Mouse (Mus musculus) ES-CJ7 (cell line): ENCODE measurements around the gene Cyp4b1.
"Not testable (repeated sequence)": the region's sequence is repeated elsewhere in the genome, so short reads cannot be mapped to it uniquely, and the experiment has no call there.

Experiments
- DNase-seq: peaks from one replicate; pipeline ENCODE4 v3.0.0; 2011; ENCODE audit warnings: low read depth, low spot score

Gene Cyp4b1

DNA sequence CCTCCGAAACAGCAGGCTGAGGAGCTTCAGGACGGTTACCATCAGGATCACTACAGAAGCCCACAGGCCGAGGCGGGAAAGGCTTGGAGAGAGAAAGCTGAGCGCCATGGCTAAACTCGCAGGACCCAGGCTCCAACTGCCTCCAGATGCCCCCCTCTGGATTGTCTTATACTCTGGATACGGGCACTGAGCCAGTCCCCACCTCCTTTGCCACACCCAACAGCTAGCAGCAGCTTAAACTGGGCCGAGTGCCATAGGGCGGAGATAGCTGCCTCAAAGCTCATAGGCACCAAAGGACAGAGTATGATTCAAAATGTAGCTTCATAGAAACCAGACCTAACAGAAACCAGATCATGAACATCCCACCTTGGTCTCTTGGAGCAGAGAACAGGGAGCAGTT, at the start of gene Cyp4b1:
TSS of gene Cyp4b1 (minus strand) at position 144 of the 400 bp plus-strand sequence.
- no peak for DNase-seq

DNA sequence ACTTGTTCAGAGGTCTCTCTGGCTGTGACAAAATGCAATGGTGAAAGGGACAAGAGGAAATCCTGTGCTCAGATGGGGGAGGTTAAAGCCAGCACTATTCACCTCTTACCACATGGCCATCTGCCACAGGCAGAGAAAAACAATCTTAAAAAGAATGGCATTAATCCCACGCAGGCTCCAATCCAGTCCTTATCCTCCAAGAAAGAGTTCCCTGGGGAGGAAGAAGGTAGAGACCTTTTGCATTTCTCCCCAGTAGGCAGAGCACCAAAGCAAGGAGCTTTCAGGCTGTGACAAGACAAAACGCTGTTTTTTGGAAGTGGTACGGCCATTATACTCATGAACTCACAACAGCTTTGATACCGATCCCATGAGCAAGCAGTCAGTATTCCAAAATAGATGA, 38.8 kb upstream of the Cyp4b1 start:
- no peak for DNase-seq

DNA sequence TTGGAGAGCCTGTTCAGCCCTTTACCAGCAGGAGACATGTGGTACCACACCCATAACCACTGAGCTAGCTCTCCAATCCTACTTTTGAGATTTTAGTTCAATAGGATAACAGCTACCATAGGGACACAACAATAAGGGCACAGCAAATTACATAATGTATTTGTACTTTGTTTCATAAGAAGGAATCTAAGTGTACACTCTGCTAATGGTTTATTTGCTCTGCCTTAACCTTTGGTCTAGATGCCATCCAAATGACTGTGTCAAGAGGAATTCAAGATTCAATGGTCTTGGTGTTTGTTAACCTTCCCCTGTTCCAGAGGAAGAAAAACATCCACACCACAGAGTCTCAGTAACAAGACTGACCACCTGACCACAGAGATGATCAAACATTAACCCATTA, 11.7 kb upstream of the Cyp4b1 start:
- no peak for DNase-seq

DNA sequence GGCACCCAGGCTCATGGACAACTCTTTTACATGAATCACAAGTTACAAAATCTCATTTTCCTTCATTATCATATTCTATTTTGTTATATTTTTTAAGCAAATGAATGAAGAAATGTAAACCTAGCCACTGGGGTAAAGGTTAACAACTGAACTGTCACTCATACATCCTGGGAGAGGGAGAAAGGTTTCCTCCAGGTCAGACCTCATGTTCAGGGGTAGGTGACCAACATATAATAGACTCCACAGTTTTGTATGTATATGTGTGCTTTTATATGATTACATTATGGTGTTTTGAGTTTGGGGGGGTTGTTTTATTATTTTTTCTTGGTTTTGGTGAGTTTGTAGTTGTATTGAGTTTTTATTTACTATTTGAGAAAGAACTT, 10.3 kb upstream of the Cyp4b1 start:
- DNase-seq = no peak

DNA sequence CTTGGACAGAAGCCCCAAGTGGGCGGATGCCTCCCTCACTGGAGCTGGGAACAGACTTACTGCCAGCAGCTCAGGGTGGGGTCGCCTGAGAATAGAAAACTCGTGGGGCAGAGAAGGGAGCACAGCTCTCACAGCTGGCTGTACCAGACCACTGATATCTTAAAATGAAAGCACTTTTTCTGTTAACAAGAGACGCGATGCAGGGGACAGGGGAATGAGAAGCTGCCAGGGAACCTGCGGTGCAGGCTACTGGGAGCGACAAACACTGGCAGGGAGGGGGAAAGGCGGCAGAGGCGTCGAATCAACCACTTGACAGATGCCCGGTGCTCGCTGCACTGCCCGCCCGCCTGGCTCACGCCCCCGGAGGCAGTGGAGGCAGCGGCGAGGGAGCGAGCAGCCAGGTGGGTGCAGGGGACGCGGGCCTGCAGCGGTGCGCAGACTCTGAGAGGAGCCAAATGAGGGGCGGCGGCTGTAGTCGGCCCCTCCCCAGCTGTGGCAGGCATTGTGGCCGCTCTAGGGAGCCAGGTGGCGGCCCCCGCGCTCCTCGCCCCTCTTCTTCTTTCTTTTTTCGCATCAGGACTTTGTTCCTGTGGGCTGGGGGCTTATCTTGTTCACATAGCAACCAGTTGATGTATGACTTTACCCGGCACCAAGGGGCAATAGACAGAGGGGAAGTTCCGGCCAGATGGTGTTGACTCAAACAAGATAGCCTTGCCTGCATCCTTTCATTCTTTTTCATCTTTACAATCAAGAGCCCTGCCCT, 9.8 kb upstream of the Cyp4b1 start:
- DNase-seq = no peak

DNA sequence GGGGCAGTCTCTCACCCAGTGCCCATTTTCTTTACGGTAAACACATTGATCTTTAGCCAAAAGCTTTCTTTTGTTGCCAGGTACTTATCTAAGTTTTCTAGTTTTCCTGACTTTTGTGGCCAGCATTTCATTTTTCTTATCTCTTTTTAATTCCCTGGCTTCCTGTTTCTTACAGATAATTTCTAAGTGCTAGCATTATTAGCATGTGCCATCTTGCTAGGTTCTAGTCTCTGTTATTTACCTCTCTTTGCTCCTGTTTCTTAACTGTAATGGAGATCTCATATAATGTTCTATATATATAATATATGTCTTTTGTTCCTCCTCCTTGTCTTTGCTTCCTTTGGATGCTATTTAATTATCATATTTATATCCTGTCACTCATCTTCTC, 9.0 kb upstream of the Cyp4b1 start:
- DNase-seq = not testable (repeated sequence)

DNA sequence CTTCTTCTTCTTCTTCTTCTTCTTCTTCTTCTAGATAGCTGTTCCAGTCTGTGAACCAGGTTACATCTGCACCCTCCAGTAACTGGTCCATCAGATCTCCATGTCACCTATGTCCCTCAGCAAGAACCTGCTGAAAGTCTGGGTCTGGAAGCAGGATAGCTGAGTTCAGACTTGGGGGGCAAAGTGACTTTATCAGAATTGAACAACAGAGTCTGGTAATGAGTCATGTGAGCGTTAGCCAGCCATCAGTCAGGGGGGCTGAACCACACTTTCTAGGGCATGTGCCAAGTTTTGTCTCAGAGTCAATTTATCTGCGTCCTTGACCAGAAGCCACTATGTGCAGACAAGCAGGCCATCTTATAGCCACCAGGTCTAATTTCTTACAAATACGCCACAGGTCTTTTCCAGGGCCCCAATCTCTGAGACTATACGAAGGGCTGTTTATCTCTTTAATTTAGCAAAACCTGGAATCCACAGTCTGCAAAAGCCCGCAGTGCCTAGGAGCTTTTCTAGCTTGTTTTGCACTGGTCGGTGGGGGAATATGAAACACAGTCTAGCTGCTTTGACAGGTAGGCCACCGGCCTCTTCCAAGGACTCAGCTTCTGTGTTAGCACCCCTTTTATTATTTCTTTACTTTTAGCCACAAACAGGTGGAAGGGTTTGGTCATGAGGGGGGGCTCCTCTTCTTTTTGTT, 8.5 kb upstream of the Cyp4b1 start:
- not testable (repeated sequence) for DNase-seq

DNA sequence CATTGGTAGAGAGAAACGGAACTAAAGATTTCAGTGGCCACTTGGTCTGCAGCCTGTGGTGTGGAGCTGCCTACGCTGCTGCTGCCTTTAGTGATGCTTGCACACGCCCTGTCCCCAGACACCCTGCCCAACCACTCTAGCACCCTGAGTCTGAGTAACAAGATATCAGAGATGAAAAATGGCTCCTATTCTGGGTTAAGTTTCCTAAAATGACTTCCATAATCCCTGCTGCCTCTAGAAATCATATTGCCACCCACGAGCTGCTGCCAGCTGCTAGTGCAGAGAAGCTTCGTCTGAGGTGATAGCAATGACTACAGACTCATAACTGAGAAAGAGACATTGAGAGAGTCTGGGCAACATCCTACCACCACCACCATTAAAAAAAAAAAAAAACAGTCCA, 3.3 kb upstream of the Cyp4b1 start:
- DNase-seq = no peak

DNA sequence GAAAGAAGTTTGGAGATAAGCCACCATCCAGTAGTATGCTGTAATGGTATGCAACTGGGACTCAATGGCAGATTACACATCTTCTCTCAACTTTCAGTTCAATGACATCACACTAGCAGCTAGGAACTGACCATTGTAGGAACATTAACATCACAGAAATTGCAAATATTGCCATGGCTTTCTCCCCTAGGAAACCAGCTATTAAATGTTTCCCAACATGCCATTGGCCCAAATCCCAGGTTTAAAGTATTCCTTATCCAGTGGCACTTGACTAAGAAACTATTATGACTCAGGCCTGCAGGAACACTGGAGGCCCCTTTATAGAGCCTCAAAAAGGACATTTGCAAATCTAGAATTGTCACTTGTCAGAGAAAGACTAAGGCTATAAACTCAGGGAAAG, 1.8 kb upstream of the Cyp4b1 start:
- no peak for DNase-seq

DNA sequence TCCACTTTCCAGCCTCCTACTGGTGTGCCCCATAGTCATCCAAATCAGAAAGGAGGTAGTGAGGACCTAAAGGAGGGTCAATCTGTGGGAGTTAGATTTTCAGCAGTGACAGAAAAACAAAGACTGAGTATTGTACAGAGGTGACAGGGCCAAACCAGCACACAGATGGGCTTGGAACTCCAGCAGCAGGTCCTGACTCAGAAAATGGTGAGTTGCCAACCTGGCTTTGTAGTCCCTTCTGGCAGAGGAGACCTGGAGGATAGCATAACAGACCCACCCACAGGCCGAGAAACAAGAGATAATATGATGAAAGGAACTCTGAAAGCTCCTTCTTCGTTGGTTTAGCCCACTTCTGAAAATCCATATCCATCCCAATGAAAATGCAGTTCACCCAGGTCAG, 1.2 kb upstream of the Cyp4b1 start:
- no peak for DNase-seq

DNA sequence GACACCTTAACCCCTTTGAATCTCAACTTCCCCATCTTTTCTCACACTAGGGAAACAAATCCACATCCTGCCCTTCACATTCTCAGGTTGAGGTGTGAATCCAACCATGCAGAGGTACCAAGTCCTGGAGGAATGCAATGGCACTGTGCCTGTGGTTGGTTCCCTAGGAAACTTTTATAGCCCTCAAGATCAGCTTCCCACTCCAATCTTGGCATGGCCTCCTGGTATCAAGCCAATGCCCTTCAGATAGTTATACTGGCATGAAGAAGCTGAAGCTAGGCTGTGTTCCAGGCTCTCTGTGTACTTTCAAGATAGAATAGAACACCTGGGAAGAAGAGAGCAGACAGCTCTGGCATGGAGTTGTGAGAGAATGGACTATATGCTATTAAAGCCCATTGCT, 2.2 kb downstream of the Cyp4b1 start:
- no peak for DNase-seq

DNA sequence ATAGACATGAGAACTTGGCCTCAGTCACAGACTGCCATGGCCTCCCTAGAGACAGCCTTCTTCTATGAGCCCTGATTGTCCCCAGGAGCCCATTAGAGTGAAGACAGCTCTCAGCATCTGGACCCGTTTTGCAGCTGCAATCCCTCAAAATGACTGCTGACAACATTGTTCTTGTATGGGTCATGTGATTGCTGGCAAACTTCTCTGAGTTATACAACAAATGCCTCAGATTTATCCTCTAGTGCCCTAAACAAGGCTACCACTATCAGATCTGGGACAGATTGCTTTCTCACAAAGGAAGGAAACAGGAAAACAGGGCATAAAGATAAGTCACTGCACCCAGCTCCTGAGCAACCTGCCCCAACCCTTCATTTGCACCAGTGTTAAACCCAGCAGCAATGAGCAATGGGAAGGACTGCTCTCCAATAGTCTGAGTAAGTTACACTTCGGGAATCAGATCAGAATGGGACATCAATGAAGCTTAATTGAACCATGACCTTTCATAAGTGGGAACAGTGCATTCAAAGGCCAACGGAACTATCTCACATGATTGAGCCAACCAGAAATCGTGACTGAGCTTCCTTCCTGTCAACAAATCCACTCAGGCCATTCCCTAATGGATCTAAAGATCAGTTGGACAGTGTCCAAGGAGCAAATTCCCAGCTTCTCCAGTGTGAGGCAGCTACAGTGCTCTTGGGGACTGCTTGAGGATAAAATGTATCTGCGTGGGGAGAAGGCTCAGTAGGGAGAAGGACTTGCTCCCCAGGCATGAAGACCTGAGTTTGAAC, 4.4 kb downstream of the Cyp4b1 start:
- no peak for DNase-seq

DNA sequence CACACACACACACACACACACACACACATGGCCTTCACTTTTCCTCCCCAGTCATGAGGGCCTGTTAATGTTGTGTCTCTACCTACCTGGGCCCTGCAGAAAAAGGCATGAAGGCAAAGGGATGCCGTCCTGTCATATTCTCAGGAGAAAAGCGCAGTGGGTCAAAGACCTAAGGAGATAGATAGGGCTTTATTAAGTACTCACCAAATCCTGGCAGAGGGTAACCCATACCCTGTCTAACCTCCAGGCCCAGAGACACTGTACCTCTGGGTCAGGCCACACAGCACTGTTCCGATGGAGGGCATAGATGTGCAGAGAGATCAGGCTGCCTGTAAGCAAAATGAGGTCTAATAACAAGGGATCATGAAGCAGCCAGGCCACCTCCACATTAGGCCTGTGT, 22.0 kb downstream of the Cyp4b1 start:
- not testable (repeated sequence) for DNase-seq

DNA sequence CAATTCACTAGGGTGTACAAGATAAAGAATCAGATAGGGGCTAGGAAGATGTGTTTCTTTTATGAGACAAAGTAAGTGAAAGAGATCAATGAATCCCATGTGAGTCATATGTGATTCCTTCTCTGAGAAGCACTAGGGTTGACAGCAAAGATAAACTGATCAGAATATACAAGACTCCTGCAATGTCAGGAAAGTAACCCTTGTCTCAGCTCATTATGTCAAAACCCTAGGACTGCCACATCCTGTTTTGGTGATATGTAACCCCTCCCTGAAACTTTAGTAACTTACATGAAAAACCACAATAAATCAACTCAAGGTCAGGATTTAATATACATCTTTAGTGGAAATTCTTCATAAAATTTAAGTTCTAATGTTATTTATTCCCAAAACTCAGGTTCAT, 33.5 kb downstream of the Cyp4b1 start:
- DNase-seq = no peak

DNA sequence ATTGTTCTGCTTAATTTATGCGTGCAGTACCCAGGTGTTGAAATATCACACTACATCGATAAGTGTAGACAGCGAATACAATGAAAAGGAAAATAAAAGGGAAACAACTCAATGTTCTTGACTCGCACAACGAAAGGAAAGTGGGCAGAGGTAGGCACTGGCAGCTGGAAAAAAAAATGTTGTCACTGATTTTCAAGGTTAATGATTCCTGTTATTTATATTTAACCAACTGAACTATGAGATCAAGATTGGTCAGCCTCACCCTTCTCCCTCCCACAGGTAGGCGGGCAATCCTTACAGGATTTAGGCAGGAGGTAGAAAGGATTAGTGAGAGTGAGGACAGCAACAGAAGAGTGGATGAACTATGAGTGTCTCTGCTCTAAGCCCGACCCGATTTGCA, 46.9 kb downstream of the Cyp4b1 start, which contains the start of gene Cyp4a32:
TSS of gene Cyp4a32 (plus strand) at position 359 of the 400 bp plus-strand sequence.
- not testable (repeated sequence) for DNase-seq

DNA sequence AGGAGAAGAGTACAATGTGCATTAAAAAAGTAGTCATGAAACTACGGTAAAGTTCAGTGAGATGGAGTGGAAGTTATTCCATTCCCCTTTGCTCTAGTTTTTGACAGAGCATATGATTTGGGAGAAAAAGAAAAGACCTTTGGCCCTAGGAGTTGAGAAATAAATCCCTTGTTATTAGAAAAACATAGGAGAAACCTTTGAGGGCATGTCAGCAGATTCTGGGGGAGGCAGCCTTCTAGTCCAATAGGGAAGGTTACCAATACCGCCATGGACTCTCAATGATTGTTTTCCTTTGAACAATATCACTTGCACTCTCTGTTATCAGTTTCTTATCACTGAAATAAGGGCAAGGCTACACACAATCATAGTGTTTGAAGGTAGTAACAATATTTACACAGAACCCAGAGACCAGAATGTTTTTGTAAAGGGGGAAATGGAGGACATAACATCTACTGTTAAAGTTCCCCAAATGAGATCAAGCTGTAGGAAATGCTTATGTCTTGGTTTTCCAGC, 50.6 kb downstream of the Cyp4b1 start:
- DNase-seq = no peak

DNA sequence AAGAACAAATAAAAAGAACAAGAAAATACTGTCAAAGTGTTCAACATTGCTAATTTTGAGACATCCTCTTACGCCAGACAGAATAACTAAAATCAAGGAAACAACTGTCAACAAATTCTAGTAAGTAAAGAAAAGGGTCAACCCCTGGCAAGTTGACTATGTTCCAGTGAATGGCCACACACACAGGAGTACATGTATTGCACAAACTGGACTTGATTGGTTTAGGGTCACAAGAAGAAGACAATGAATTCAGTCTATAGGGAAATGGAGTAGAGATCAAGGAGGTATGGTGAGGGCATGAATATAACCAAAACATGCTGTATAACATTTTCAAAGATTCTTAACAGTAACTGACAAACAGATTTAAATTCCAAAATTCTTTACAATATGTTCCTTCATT, 51.2 kb downstream of the Cyp4b1 start:
- no peak for DNase-seq

DNA sequence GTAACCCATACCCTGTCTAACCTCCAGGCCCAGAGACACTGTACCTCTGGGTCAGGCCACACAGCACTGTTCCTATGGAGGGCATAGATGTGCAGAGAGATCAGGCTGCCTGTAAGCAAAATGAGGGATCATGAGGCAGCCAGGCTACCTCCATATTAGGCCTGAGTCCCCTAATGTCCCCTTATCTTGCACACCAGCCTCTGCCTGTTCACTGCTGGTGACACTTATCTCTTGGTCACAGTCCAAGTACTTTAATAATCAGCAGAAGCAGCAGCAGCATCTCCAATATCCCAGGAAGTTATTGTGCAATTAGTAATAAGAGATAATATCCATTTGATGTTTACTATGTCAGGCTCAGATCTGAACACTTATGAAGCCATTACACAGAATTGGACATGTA, 64.5 kb downstream of the Cyp4b1 start:
- DNase-seq = no peak

DNA sequence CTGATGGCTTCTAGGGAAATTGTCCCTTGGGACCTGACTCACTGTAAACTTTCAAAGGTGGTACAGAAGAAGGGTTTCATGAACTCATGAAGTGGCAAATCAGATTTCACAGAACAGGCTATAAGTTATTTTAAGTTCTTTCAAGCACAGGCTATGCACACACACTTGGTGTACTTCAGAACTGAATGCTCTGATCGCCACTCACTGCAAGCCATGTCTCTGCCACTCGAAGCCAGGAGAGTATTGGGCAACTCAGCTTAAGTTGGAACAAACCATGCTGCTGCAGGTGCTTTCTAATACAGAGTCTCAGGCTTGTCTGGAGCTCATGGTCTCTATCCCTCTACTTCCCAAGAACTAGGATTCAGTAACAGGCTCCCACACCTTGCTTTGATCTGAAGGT, 71.7 kb downstream of the Cyp4b1 start:
- DNase-seq = no peak

DNA sequence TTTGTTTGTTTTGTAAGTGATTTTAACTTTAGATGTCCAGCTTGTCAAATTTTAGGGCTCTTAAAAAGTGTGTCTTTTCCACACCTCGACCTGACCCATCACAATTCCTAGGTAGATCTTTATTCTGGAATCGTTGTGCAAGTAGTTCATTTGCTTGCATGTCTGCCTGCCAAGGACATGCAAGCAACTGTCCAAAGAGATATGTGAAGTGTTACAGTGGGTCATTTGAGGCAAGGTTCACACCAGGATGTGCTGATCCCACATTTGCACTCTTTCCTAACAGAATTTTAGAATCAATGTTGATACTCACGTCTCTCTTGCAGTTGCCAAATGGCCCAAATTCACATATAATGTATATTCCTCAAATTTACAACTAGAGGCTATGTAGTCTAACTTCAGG, 72.3 kb downstream of the Cyp4b1 start:
- DNase-seq = no peak
